Mouse (Mus musculus) hindbrain, embryonic 13.5 days (tissue): ENCODE data around the gene Uqcr11. TPM values are rescaled to one million over a fixed set of nuclear protein-coding genes. Genes with fewer than 3 reads are reported as not detected.
A peak's percentile ranks its signal among the peaks of the same experiment; 100 is the strongest.

Experiments used
- ATAC-seq: fragments of 200-750 bp; cut with Nextera tagmentation; 2 replicates; pipeline ENCODE4 v1.8.0; 2017; ENCODE audit warnings: moderate TSS enrichment; ENCODE audit not compliant: low FRiP score
- H3K27ac ChIP-seq: fragments of 300-500 bp; sonication (generic); 2 replicates; pipeline ENCODE4 v1.5.1; 2015; ENCODE audit warnings: inconsistent platforms, mild to moderate bottlenecking, moderate library complexity
- H3K27me3 ChIP-seq: fragments of 300-500 bp; sonication (generic); 2 replicates; pipeline ENCODE4 v1.6.1; 2015; ENCODE audit warnings: mild to moderate bottlenecking, inconsistent platforms
- H3K36me3 ChIP-seq: fragments of 300-500 bp; sonication (generic); 2 replicates; pipeline ENCODE4 v1.6.1; 2015; ENCODE audit warnings: mild to moderate bottlenecking, inconsistent platforms
- H3K4me1 ChIP-seq: fragments of 300-500 bp; sonication (generic); replicated peaks from 2 replicates; pipeline ENCODE4 v1.6.1; 2015; ENCODE audit warnings: inconsistent platforms
- H3K4me2 ChIP-seq: fragments of 300-500 bp; sonication (generic); 2 replicates; pipeline ENCODE4 v1.6.1; 2015; ENCODE audit warnings: inconsistent platforms, mild to moderate bottlenecking, moderate library complexity
- H3K4me3 ChIP-seq: fragments of 300-500 bp; sonication (generic); 2 replicates; pipeline ENCODE4 v1.5.1; 2015; ENCODE audit warnings: mild to moderate bottlenecking, inconsistent platforms
- H3K9ac ChIP-seq: fragments of 300-500 bp; sonication (generic); 2 replicates; pipeline ENCODE4 v1.6.1; 2015; ENCODE audit warnings: mild to moderate bottlenecking, inconsistent platforms
- H3K9me3 ChIP-seq: fragments of 300-500 bp; sonication (generic); 2 replicates; pipeline ENCODE4 v1.6.1; 2016; ENCODE audit warnings: inconsistent platforms
- WGBS: fragments of 180-500 bp; shearing (Covaris S2); methylation state at CpG from one replicate; pipeline ENCODE4 v1.1.7; 2015; 5-methylcytosine and 5-hydroxymethylcytosine counted together
- polyA plus RNA-seq: library from polyadenylated mRNA; unstranded; fragments of >200 nt; fragmentation: Nextera tagmentation; extraction: Ambion mirVana; gene quantifications from 2 replicates; pipeline ENCODE4 v1.2.1, GENCODE M21; 2015

The Uqcr11 gene
- 575 and 577 TPM in 2 replicates for polyA plus RNA-seq

DNA sequence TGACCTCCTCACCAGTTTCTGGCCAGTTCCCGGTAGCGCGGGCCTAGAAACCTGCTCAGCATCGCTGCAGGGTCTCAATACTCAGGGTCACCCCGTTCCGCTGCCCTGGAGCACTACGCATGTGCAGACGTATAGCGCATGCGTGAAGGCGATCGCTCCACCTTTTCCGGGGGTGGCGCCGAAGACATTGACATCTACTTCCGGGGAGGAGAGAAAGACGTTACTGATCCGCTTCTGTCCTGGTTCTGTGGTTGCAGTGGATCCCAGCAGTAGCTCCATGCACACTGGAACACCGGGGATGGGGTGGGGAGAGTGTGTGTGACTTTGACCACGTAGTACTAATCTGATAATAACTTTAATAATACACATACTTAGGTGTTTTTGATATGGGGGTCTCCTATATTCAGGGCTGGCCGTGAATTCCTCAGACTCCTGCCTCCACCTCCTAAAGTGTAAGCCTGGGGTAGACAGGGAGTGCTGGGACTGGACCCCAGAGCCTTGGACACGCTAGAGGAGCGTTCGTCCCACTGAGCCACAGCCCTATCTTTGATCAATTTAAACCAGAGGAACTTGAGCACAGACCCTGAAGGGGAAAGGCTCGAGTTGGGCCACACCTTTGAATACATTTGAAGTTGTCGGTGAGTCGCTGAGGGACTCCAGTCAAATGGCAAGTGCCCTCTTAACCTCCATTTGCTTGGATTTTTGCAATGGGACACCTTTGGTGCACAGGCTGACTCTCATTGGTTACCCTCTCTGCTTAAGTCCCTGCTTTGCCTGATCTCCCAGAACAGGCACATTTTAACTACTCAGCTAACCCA, at the start of gene Uqcr11:
Gene Uqcr11, minus strand, starts transcription at position 147 of the 818 bp plus-strand sequence.
- H3K27ac ChIP-seq = peak within 1 kb of the TSS; percentile 89
- H3K36me3 ChIP-seq = peaks cover 57% of the 10 kb centered on the region
- no peaks in the 10 kb centered on the region for H3K27me3 ChIP-seq
- H3K4me2 ChIP-seq = peak within 1 kb of the TSS; percentile 98
- ATAC-seq = peak; percentile 78
- no peaks in the 10 kb centered on the region for H3K9me3 ChIP-seq
- H3K9ac ChIP-seq = peak within 1 kb of the TSS; percentile 94
- H3K4me1 ChIP-seq = peaks cover 31% of the 10 kb centered on the region
- WGBS = 2% methylated on average over 27 of the region's 27 CpGs
- H3K4me3 ChIP-seq = peak within 1 kb of the TSS; percentile 92

DNA sequence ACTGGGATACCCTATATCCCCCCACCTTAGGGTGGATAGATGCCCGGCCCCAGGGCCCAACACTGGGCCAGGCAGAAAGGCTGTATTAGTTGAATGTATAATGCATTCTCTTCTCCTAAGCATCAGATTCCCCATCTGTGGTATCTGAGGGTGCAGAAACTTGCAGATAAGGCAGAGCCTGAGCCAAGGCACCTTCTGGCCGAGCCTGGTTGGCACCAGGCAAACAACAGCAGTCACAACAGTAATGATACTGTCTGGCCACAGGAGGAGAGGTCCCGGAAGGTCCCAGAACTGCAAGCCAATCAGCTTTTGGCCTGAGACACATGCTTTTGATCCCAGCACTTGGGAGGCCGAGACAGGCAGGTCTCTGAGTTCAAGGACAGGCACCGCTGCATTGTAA, 49.1 kb upstream of the Uqcr11 start:
- H3K36me3 ChIP-seq = no peaks in the 10 kb centered on the region
- no peak overlapping the region for H3K9ac ChIP-seq
- H3K27ac ChIP-seq = no peak overlapping the region
- no peaks in the 10 kb centered on the region for H3K4me1 ChIP-seq
- no peak for ATAC-seq
- peaks cover 20% of the 10 kb centered on the region for H3K27me3 ChIP-seq
- no peaks in the 10 kb centered on the region for H3K9me3 ChIP-seq
- H3K4me2 ChIP-seq = no peak overlapping the region
- no peak overlapping the region for H3K4me3 ChIP-seq
- 86% methylated on average over 5 of the region's 5 CpGs for WGBS

DNA sequence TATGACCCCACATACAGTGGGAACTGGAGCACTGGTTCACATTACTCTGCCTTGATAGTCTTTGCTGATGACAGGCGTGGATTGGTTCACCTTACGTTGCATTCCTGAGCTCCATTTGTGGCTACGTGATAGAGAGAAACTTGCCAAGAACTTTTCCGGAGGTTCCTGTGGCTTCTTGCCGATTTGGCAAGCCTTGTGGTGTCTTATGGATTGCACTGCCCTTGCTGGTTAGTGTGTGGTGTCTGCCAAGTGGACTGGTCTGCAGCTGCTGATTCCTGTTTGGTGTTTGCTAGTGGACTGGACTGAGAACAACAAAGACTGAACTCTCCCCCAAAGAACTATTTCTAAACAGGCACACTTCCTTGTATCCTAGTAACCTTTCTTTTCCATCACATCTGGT, 48.2 kb upstream of the Uqcr11 start:
- H3K27ac ChIP-seq = no peak overlapping the region
- H3K9me3 ChIP-seq = no peaks in the 10 kb centered on the region
- no peaks in the 10 kb centered on the region for H3K36me3 ChIP-seq
- H3K9ac ChIP-seq = no peak overlapping the region
- WGBS = 87% methylated on average over 5 of the region's 5 CpGs
- no peak overlapping the region for H3K4me3 ChIP-seq
- no peaks in the 10 kb centered on the region for H3K4me1 ChIP-seq
- ATAC-seq = no peak
- 0 out of 2 replicates have a peak, but pooled peaks cover 18% of the 10 kb centered on the region for H3K27me3 ChIP-seq
- no peak overlapping the region for H3K4me2 ChIP-seq

DNA sequence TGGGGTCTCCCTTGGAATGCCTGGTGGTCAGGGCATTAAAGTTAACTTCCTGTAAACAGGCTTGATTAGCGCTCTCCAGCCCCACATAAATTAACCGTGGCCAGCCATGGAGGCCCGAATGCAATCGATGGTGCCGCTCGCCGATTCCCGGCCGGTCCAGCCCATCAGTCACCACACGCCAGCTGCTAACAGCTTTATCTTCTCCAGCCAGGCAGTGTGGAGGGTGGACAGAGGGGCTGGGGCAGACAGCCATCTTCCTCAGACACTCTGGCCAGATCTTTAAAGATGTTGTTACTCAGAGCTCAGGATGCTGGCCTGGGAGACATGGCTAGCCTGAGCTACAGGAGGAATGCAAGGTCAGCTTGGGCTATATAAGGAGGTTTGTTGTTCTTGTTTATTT, 47.0 kb upstream of the Uqcr11 start:
- 51% methylated on average over 10 of the region's 10 CpGs for WGBS
- H3K4me1 ChIP-seq = no peaks in the 10 kb centered on the region
- H3K9me3 ChIP-seq = no peaks in the 10 kb centered on the region

DNA sequence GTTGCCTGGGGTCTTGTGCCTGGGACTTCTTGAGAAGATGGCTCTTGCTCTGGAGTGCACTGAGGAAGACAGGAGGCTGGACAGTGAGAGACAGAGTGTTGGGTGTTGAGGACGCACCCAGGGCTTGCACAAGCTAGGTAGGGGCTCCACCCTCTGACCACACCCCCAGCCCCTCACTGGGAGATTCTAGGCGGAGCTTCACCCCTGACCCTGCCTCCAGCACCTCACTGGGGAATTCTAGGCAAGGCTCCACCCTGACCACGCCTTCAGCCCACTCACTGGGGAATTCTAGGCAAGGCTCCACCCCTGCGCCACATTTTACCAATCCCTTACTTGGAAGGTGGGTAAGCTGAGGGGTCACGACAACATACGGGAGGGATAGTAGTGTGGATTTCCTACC, 44.0 kb upstream of the Uqcr11 start:
- H3K36me3 ChIP-seq = no peaks in the 10 kb centered on the region
- no peak overlapping the region for H3K27ac ChIP-seq
- WGBS = 5% methylated on average over 6 of the region's 6 CpGs
- no peaks in the 10 kb centered on the region for H3K9me3 ChIP-seq
- H3K9ac ChIP-seq = no peak overlapping the region
- ATAC-seq = no peak
- no peak overlapping the region for H3K4me3 ChIP-seq
- H3K27me3 ChIP-seq = peaks cover 39% of the 10 kb centered on the region
- peaks cover 4% of the 10 kb centered on the region for H3K4me1 ChIP-seq
- H3K4me2 ChIP-seq = no peak overlapping the region

More for the DNA sequence above, 47.0 kb upstream of the Uqcr11 start:
- Histone ChIP-seq H3K27ac (no peak overlapping the region), H3K9ac (no peak overlapping the region), H3K4me2 (no peak overlapping the region), H3K36me3 (no peaks in the 10 kb centered on the region), H3K4me3 (no peak overlapping the region), H3K27me3 (peaks cover 22% of the 10 kb centered on the region; the same call in 1 of the 2 replicates)
- ATAC-seq = no peak

DNA sequence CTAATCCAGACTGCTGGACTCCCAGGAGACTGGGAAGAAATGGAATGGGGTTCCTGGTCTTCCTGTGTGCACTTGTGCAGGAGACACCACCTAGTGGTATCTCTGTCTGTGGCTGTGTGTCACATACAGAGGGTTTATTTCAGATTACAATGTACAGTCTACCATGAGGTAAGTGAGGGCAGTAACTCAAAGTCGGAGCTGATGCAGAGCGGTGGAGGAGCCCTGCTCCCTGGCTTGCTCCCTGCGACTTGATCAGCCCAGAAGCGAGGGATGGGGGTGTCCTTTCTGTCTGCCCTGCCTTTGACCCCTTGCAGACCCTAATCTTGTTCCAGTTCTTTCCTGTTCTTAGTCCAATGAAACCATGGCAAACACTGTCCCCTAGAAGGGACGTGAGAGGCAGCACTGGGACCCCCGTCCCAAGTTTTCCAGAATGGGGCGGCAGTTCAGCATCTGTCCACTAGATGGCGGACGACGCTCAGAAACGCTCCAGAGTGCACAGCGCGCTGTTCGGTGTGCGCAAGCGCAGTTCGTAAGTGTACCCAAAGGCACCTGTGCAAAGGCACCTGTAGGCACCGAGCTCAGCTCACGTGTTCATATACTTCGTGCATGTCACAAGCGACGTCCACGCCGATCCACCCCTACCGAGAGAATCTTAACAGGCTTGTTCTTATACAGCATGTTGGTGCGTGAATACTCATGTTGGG, 39.4 kb upstream of the Uqcr11 start:
- Histone ChIP-seq H3K27ac (no peak overlapping the region), H3K4me3 (no peak overlapping the region), H3K36me3 (no peaks in the 10 kb centered on the region), H3K9ac (no peak overlapping the region), H3K4me1 (peaks cover 13% of the 10 kb centered on the region), H3K9me3 (no peaks in the 10 kb centered on the region), H3K27me3 (peaks cover 51% of the 10 kb centered on the region), H3K4me2 (peak overlapping the region; percentile 42)
- peak; percentile 82 for ATAC-seq
- 8% methylated on average over 26 of the region's 26 CpGs for WGBS

DNA sequence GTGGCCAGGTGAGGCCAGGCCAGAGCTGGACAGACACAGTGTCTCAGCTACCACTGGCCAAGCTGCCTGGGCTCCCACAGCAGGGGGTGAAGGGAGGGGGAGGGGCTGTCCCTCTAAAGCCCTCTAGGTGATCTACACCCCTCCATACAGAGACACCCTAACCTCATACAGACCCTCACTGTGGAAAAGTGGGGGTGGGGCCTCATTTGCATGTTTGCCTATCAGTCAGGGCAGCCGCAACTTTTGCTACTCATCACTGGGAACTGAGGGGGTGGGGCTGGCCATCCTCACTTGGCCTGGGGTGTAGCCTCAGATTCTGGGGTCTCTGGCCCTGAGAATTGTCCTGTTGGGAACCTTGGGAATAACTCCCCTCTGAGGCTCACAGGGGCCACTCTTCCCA, 38.4 kb upstream of the Uqcr11 start:
- no peaks in the 10 kb centered on the region for H3K9me3 ChIP-seq
- H3K27me3 ChIP-seq = peaks cover 49% of the 10 kb centered on the region
- 30% methylated on average over 1 of the region's 1 CpGs for WGBS
- H3K36me3 ChIP-seq = no peaks in the 10 kb centered on the region
- H3K4me2 ChIP-seq = no peak overlapping the region
- H3K27ac ChIP-seq = no peak overlapping the region
- peaks cover 13% of the 10 kb centered on the region for H3K4me1 ChIP-seq
- no peak for ATAC-seq
- no peak overlapping the region for H3K4me3 ChIP-seq
- no peak overlapping the region for H3K9ac ChIP-seq

DNA sequence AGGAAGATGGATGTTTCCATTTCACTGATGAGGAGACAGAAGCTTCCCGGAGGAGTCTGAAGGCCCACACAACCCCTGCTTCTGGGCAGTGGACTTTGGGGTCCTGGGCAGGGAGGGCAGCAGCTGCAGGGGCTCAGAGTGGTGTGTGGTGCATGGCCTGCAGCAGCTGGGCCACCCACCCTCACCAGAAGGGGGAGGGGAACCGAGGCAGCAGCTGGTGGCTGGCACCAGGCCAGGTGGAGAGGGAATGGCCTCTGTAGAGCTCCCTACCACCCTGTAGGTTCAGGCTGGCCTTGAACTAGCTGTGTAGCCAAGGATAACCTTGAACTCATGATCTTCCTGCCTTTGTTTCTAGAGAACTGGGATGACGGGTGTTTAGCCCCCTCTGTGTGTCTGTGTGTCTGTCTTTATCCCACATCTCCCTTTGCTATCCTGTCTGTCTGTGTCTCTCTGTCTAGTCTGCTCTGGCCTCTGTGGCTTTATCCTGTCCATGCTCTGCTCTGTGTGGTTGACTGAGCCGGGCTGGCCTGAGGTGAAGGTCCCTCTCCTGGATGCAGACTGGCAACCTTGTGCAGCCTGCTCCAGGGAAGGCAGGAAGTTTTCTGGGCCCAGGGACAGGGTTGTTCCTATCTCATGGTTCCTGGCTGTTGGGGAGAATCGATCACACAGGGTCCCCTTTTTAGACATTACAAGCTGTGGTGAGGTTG, 37.9 kb upstream of the Uqcr11 start:
- H3K36me3 ChIP-seq = no peaks in the 10 kb centered on the region
- no peak for ATAC-seq
- 38% methylated on average over 5 of the region's 5 CpGs for WGBS

DNA sequence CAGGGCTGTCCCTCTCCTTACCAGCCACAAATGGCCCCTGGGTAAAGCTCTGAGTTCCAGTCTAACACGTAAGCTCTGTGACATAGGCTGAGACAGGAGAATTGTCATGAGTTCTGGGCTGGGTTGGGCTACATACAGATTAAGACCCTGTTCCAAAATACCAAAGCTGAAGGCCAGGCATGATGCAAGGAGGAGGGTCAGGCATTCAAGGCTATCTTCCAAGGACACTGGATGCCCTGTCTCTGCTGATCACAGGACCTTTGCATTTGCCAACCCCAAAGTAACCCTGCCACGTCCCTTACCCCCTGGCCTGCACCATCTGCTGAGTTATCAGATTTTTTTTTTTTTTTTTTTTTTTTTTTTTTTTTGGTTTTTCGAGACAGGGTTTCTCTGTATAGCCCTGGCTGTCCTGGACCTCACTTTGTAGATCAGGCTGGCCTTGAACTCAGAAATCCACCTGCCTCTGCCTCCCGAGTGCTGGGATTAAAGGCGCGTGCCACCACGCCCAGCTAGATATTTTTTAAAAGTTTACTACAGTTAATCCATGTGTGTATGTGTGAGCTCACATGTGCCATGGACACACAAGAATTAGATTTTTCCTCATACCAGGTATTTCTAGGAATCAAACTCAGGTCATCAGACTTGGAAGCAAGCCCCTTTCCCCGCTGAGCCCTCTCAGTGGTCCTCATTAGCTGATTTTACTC, 37.1 kb upstream of the Uqcr11 start:
- H3K4me3 ChIP-seq = no peak overlapping the region
- H3K4me1 ChIP-seq = peaks cover 13% of the 10 kb centered on the region
- no peaks in the 10 kb centered on the region for H3K36me3 ChIP-seq
- H3K9ac ChIP-seq = 0 out of 2 replicates have a peak overlapping the region, but pooled peaks have one; percentile 55
- H3K9me3 ChIP-seq = no peaks in the 10 kb centered on the region
- no peak overlapping the region for H3K4me2 ChIP-seq
- peaks cover 43% of the 10 kb centered on the region for H3K27me3 ChIP-seq
- no peak for ATAC-seq
- WGBS = 80% methylated on average over 7 of the region's 8 CpGs
- no peak overlapping the region for H3K27ac ChIP-seq

More for the DNA sequence above, 37.9 kb upstream of the Uqcr11 start:
- Histone ChIP-seq H3K4me1 (peaks cover 13% of the 10 kb centered on the region), H3K9ac (peak overlapping the region; percentile 55; the same call in 1 of the 2 replicates), H3K4me3 (no peak overlapping the region), H3K27ac (no peak overlapping the region), H3K9me3 (no peaks in the 10 kb centered on the region), H3K27me3 (peaks cover 49% of the 10 kb centered on the region), H3K4me2 (no peak overlapping the region)

DNA sequence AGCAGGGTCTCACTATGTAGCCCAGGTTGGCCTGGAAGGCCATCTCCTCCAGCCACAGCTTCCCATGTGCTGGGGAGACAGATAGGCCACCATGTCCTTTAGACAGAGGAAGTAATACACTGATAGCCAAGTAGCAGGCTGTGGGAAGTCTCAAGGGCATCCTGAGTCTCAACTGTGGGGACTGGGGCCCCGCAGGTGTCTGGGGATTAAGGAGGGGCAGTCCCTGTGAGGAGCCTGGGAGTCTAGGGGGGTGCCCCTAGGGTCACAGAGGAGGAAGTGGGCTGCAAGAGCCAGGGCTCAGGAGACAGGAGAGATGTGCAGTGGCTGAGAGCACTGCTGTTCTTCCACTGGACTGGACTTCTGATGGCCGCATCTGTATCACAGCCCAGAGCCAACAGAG, 36.4 kb upstream of the Uqcr11 start:
- no peak overlapping the region for H3K4me3 ChIP-seq
- H3K4me2 ChIP-seq = no peak overlapping the region
- H3K27me3 ChIP-seq = peaks cover 42% of the 10 kb centered on the region
- peaks cover 13% of the 10 kb centered on the region for H3K4me1 ChIP-seq
- no peaks in the 10 kb centered on the region for H3K36me3 ChIP-seq
- no peak for ATAC-seq
- 60% methylated on average over 2 of the region's 2 CpGs for WGBS
- peak overlapping the region; percentile 55; the same call in 1 of the 2 replicates for H3K9ac ChIP-seq
- H3K27ac ChIP-seq = no peak overlapping the region
- no peaks in the 10 kb centered on the region for H3K9me3 ChIP-seq

DNA sequence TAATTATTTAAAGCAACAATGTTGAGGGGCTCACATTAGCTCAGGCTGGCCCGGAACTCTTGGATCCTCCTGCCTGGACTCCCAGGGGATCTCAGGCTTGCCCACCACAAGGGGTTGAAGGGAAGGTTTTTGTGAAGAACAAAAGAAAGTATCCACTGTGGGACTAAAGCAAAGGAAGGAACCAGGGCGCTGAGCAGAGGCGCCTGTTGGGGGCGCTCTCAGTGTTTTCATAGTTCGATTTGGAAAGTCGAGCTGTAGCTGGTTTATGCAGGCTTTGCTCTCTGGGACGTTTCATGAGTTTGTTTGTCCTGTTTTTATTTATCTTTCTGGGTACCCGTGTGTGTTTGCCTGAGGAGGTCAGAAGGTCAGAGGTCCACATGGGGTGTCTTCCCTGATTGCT, 35.0 kb upstream of the Uqcr11 start:
- no peak overlapping the region for H3K27ac ChIP-seq
- ATAC-seq = no peak
- H3K4me3 ChIP-seq = no peak overlapping the region
- H3K27me3 ChIP-seq = peaks cover 40% of the 10 kb centered on the region
- H3K9me3 ChIP-seq = no peaks in the 10 kb centered on the region
- H3K9ac ChIP-seq = no peak overlapping the region
- H3K4me1 ChIP-seq = peaks cover 13% of the 10 kb centered on the region
- no peak overlapping the region for H3K4me2 ChIP-seq
- 64% methylated on average over 8 of the region's 8 CpGs for WGBS
- H3K36me3 ChIP-seq = no peaks in the 10 kb centered on the region

DNA sequence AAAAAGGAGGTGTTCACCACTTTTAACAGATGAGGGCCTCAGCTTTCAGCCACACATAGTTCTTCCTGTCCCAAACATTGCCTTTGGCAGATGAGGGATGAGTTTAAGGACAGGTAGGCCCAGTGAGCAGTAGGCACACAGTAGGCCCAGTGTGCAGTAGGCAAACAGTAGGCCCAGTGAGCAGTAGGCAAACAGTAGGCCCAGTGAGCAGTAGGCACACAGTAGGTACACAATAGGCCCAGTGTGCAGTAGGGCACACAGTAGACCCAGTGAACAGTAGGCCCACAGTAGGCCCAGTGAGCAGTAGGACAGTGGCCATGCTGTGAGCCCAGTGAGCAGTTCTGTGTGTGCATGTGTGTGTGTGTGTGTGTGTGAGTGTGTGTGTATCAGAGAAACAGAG, 33.4 kb upstream of the Uqcr11 start:
- H3K4me1 ChIP-seq = peaks cover 13% of the 10 kb centered on the region
- no peaks in the 10 kb centered on the region for H3K9me3 ChIP-seq
- peaks cover 31% of the 10 kb centered on the region for H3K27me3 ChIP-seq
- no peaks in the 10 kb centered on the region for H3K36me3 ChIP-seq
- H3K27ac ChIP-seq = no peak overlapping the region
- no peak overlapping the region for H3K4me3 ChIP-seq
- no peak overlapping the region for H3K4me2 ChIP-seq
- H3K9ac ChIP-seq = peak overlapping the region; percentile 13; the same call in 1 of the 2 replicates
- ATAC-seq = no peak
